Mouse (Mus musculus) forebrain, postnatal 0 days (tissue): ENCODE measurements around the gene Gm11492. TPM values are rescaled to one million over a fixed set of nuclear protein-coding genes. Genes with fewer than 3 reads are reported as not detected.
A peak's percentile ranks its signal among the peaks of the same experiment; 100 is the strongest.

Source experiments
- ATAC-seq: fragments of 200-750 bp; cut with Nextera tagmentation; 2 replicates; pipeline ENCODE4 v1.8.0; 2017; ENCODE audit warnings: mild to moderate bottlenecking, moderate library complexity
- DNase-seq: peaks from one replicate; pipeline ENCODE4 v3.0.0-alpha.2; 2015
- H3K27ac ChIP-seq: fragments of 300-500 bp; sonication (generic); 2 replicates; pipeline ENCODE4 v1.5.1; 2014; ENCODE audit warnings: low read depth, mild to moderate bottlenecking, antibody characterized with exemption, low read length, moderate library complexity, mixed read lengths
- H3K27me3 ChIP-seq: fragments of 300-500 bp; sonication (generic); 2 replicates; pipeline ENCODE4 v1.6.1; 2014; ENCODE audit warnings: mild to moderate bottlenecking, low read length, mixed read lengths; ENCODE audit not compliant: insufficient read depth
- H3K36me3 ChIP-seq: fragments of 300-500 bp; sonication (generic); 2 replicates; pipeline ENCODE4 v1.6.1; 2014; ENCODE audit warnings: mild to moderate bottlenecking, moderate library complexity; ENCODE audit not compliant: insufficient read depth
- H3K4me1 ChIP-seq: fragments of 300-500 bp; sonication (generic); 2 replicates; pipeline ENCODE4 v1.6.1; 2014; ENCODE audit warnings: antibody characterized with exemption; ENCODE audit not compliant: insufficient read depth
- H3K4me2 ChIP-seq: fragments of 300-500 bp; sonication (generic); 2 replicates; pipeline ENCODE4 v1.6.1; 2014; ENCODE audit warnings: low read depth, mild to moderate bottlenecking, moderate library complexity
- H3K4me3 ChIP-seq: fragments of 300-500 bp; sonication (generic); 2 replicates; pipeline ENCODE4 v1.5.1; 2014; ENCODE audit warnings: low read depth, low read length, mixed read lengths
- H3K9ac ChIP-seq: fragments of 300-500 bp; sonication (generic); 2 replicates; pipeline ENCODE4 v1.6.1; 2014; ENCODE audit warnings: mild to moderate bottlenecking
- H3K9me3 ChIP-seq: fragments of 300-500 bp; sonication (generic); 2 replicates; pipeline ENCODE4 v1.6.1; 2016; ENCODE audit warnings: low read length
- CTCF ChIP-seq: sonication (generic); IDR thresholded peaks from 2 replicates; pipeline ENCODE4 v1.5.1; 2016; ENCODE audit warnings: antibody characterized with exemption, control low read depth, low read depth
- WGBS: fragments of 180-500 bp; shearing (Covaris S2); extraction: QIAGEN DNeasy Blood & Tissue Kit; methylation state at CpG from one replicate; pipeline ENCODE4 v1.1.7; 2014; 5-methylcytosine and 5-hydroxymethylcytosine counted together
- polyA plus RNA-seq: library from polyadenylated mRNA; unstranded; fragments of >200 nt; fragmentation: Nextera tagmentation; extraction: Ambion mirVana; gene quantifications from 2 replicates; pipeline ENCODE4 v1.2.1, GENCODE M21; 2015
- total RNA-seq: library from RNA; depleted of rRNA; stranded (reverse); fragments of >200 nt; gene quantifications from 2 replicates; pipeline ENCODE4 v1.2.3, GENCODE M21; 2014

Gene Gm11492
- total and polyA plus RNA-seq, 2 experiments from 2014 or later, result not detected

- no peak; the same call in 1 of the 2 replicates for TF ChIP-seq CTCF
- DNase-seq (peak; percentile 20), ATAC-seq (peak; percentile 69)
- Histone ChIP-seq H3K27ac (0 out of 2 replicates have a peak overlapping the region, but pooled peaks have one; percentile 46), H3K36me3 (no peaks in the 10 kb centered on the region), H3K27me3 (no peaks in the 10 kb centered on the region), H3K4me2 (peak overlapping the region; percentile 87), H3K9me3 (no peaks in the 10 kb centered on the region), H3K4me3 (peak overlapping the region; percentile 48), H3K4me1 (peaks cover 12% of the 10 kb centered on the region; the same call in 1 of the 2 replicates), H3K9ac (peak overlapping the region; percentile 62)
- 17% methylated on average over 10 of the region's 10 CpGs for WGBS
Measured at GRCm38 (mm10) chr11:87578963-87579601, 12.6 kb downstream of the Gm11492 start.

- no peaks in the 10 kb centered on the region for H3K9me3 ChIP-seq
- H3K27ac ChIP-seq, result no peak overlapping the region
- H3K4me2 ChIP-seq, result no peak overlapping the region
- no peak for TF ChIP-seq CTCF
- H3K4me3 ChIP-seq, result no peak overlapping the region
- H3K4me1 ChIP-seq, result peaks cover 12% of the 10 kb centered on the region; the same call in 1 of the 2 replicates
- DNase-seq (no peak), ATAC-seq (no peak)
- no peaks in the 10 kb centered on the region for H3K27me3 ChIP-seq
- no peaks in the 10 kb centered on the region for H3K36me3 ChIP-seq
- WGBS, result 38% methylated on average over 1 of the region's 1 CpGs
- no peak overlapping the region for H3K9ac ChIP-seq
Measured at GRCm38 (mm10) chr11:87579713-87580112, 13.3 kb downstream of the Gm11492 start.

GRCm38 (mm10) chr11:87580543-87581085 is 14.2 kb downstream of the Gm11492 start:
- Histone ChIP-seq H3K36me3 (no peaks in the 10 kb centered on the region), H3K27ac (no peak overlapping the region), H3K4me2 (no peak overlapping the region), H3K9me3 (no peaks in the 10 kb centered on the region), H3K27me3 (no peaks in the 10 kb centered on the region), H3K4me1 (peaks cover 12% of the 10 kb centered on the region; the same call in 1 of the 2 replicates), H3K9ac (no peak overlapping the region), H3K4me3 (no peak overlapping the region)
- WGBS, result 40% methylated on average over 10 of the region's 10 CpGs
- DNase-seq (no peak), ATAC-seq (no peak)
- no peak for TF ChIP-seq CTCF

- H3K27ac ChIP-seq, result no peak overlapping the region
- H3K36me3 ChIP-seq, result no peaks in the 10 kb centered on the region
- H3K27me3 ChIP-seq, result no peaks in the 10 kb centered on the region
- no peak overlapping the region for H3K9ac ChIP-seq
- H3K4me3 ChIP-seq, result no peak overlapping the region
- no peak overlapping the region for H3K4me2 ChIP-seq
- H3K9me3 ChIP-seq, result no peaks in the 10 kb centered on the region
- 84% methylated on average over 12 of the region's 12 CpGs for WGBS
- DNase-seq (no peak), ATAC-seq (no peak)
- no peak for TF ChIP-seq CTCF
- peaks cover 12% of the 10 kb centered on the region; the same call in 1 of the 2 replicates for H3K4me1 ChIP-seq
Measured at GRCm38 (mm10) chr11:87581161-87581865, 14.9 kb downstream of the Gm11492 start.

- H3K36me3 ChIP-seq, result no peaks in the 10 kb centered on the region
- no peaks in the 10 kb centered on the region for H3K9me3 ChIP-seq
- H3K27me3 ChIP-seq, result no peaks in the 10 kb centered on the region
- H3K4me2 ChIP-seq, result no peak overlapping the region
- H3K9ac ChIP-seq, result no peak overlapping the region
- WGBS, result 85% methylated on average over 8 of the region's 8 CpGs
- H3K4me1 ChIP-seq, result peaks cover 12% of the 10 kb centered on the region; the same call in 1 of the 2 replicates
- ATAC-seq, result no peak
- TF ChIP-seq CTCF, result no peak
- H3K27ac ChIP-seq, result no peak overlapping the region
- DNase-seq, result no peak
- no peak overlapping the region for H3K4me3 ChIP-seq
Measured at GRCm38 (mm10) chr11:87581933-87582710, 15.7 kb downstream of the Gm11492 start.

GRCm38 (mm10) chr11:87583291-87584034 is 17.0 kb downstream of the Gm11492 start:
- Histone ChIP-seq H3K27me3 (no peaks in the 10 kb centered on the region), H3K36me3 (no peaks in the 10 kb centered on the region), H3K9me3 (no peaks in the 10 kb centered on the region), H3K4me3 (no peak overlapping the region), H3K4me1 (0 out of 2 replicates have a peak, but pooled peaks cover 4% of the 10 kb centered on the region), H3K9ac (no peak overlapping the region), H3K27ac (no peak overlapping the region), H3K4me2 (no peak overlapping the region)
- DNase-seq (no peak), ATAC-seq (no peak)
- TF ChIP-seq CTCF, result no peak
- 86% methylated on average over 6 of the region's 6 CpGs for WGBS
